ENCODE assay signal across 28 mouse cellular contexts in genomic region chr6:8492248-8492647, GRCm38 (mm10).
"Had no signal": no experiment of that assay in that cellular context is flagged by ENCODE, and none has a peak within 500 bp of the region (broad histone marks: within the 10 kb centered on the region; RNA-seq: fewer than 3 reads in every experiment).

No protein-coding gene starts in this region.

- H3K36me3 ChIP-seq: limb, embryonic 10.5 days; limb, embryonic 12.5 days; limb, embryonic 13.5 days; limb, embryonic 15.5 days; liver, embryonic 12.5 days; liver, embryonic 13.5 days; liver, embryonic 15.5 days; lung, embryonic 15.5 days; midbrain, embryonic 10.5 days; midbrain, embryonic 12.5 days; midbrain, embryonic 13.5 days; midbrain, embryonic 15.5 days had no signal

- DNase-seq: left cerebral cortex, postnatal 4 days; liver; liver, embryonic 13.5 days; liver, postnatal 0 days; lung, adult 18-20 months; lung, adult 2 months; lung, embryonic 14.5 days; lung, postnatal 10 days; lung, postnatal 14 days; lung, postnatal 36 days; lung, postnatal 4 days; midbrain, embryonic 14.5 days had no signal

- H3K27ac ChIP-seq: left cerebral cortex, adult 2 months; limb, embryonic 10.5 days; limb, embryonic 12.5 days; limb, embryonic 13.5 days; limb, embryonic 15.5 days; liver, embryonic 12.5 days; liver, embryonic 13.5 days; liver, embryonic 14.5 days; liver, embryonic 15.5 days; lung, embryonic 15.5 days; macrophage; midbrain, embryonic 10.5 days; midbrain, embryonic 12.5 days; midbrain, embryonic 13.5 days; midbrain, embryonic 15.5 days had no signal

- H3K27me3 ChIP-seq: limb, embryonic 12.5 days; limb, embryonic 13.5 days; limb, embryonic 15.5 days; liver, embryonic 12.5 days; liver, embryonic 13.5 days; liver, embryonic 15.5 days; lung, embryonic 15.5 days; megakaryocyte, embryonic 14.5 days; midbrain, embryonic 12.5 days; midbrain, embryonic 13.5 days; midbrain, embryonic 15.5 days had no signal

- H3K9ac ChIP-seq: limb, embryonic 12.5 days; limb, embryonic 13.5 days; limb, embryonic 15.5 days; liver, embryonic 12.5 days; liver, embryonic 13.5 days; liver, embryonic 14.5 days; liver, embryonic 15.5 days; liver, postnatal 0 days; lung, embryonic 14.5 days; lung, embryonic 15.5 days; midbrain, embryonic 12.5 days; midbrain, embryonic 13.5 days; midbrain, embryonic 15.5 days had no signal

- H3K4me3 ChIP-seq: left cerebral cortex, adult 2 months; limb, embryonic 10.5 days; limb, embryonic 12.5 days; limb, embryonic 13.5 days; limb, embryonic 15.5 days; liver, embryonic 12.5 days; liver, embryonic 13.5 days; liver, embryonic 15.5 days; lung, embryonic 15.5 days; megakaryocyte, embryonic 14.5 days; midbrain, embryonic 10.5 days; midbrain, embryonic 12.5 days; midbrain, embryonic 13.5 days; midbrain, embryonic 15.5 days; myocyte had no signal

- H3K9me3 ChIP-seq: limb, embryonic 10.5 days; limb, embryonic 12.5 days; limb, embryonic 13.5 days; limb, embryonic 15.5 days; liver, embryonic 12.5 days; liver, embryonic 13.5 days; liver, embryonic 15.5 days; lung, embryonic 15.5 days; megakaryocyte, embryonic 14.5 days; midbrain, embryonic 10.5 days; midbrain, embryonic 12.5 days; midbrain, embryonic 13.5 days; midbrain, embryonic 15.5 days had no signal

- H3K4me1 ChIP-seq: limb, embryonic 10.5 days; limb, embryonic 15.5 days had no signal
